Mouse (Mus musculus): ENCODE data around the gene Slc30a10. TPM values are rescaled to one million over a fixed set of nuclear protein-coding genes. Genes with fewer than 3 reads are reported as not detected.

Gene Slc30a10
- total RNA-seq, 2 experiments from 2014 or later = 0.05 TPM; not detected in 1

GRCm38 (mm10) chr1:185517566-185517965, 62.9 kb downstream of the Slc30a10 start:
- DNase-seq (ENCODE audit: low spot score) = peak; percentile 42

Other genes with a start within 250 kb of the Slc30a10 start
- 10 to 100 TPM; 39.4 to 41.7 TPM for gene Iars2, start 125.5 kb upstream of the Slc30a10 start, total RNA-seq (2021)
- gene Bpnt1, start 122.7 kb upstream of the Slc30a10 start, total RNA-seq (2021) = 10 to 100 TPM; 17.6 to 22.1 TPM
- gene Eprs, start 91.8 kb upstream of the Slc30a10 start, total RNA-seq (2021) = 100 to 1,000 TPM; 130 to 135 TPM